Mouse (Mus musculus) liver, embryonic 16.5 days (tissue): ENCODE data around the gene Polr2f. TPM values are rescaled to one million over a fixed set of nuclear protein-coding genes. Genes with fewer than 3 reads are reported as not detected.

ENCODE experiments used
- ATAC-seq: fragments of 200-750 bp; cut with Nextera tagmentation; 2 replicates; pipeline ENCODE4 v1.8.0; 2017; ENCODE audit warnings: low read depth, mild to moderate bottlenecking, moderate number of reproducible peaks, moderate library complexity
- H3K27ac ChIP-seq: fragments of 300-500 bp; sonication (generic); 2 replicates; pipeline ENCODE4 v1.5.1; 2014; ENCODE audit warnings: mild to moderate bottlenecking, low read length
- H3K27me3 ChIP-seq: fragments of 300-500 bp; sonication (generic); 2 replicates; pipeline ENCODE4 v1.6.1; 2014; ENCODE audit warnings: low read depth, low read length, mixed read lengths; ENCODE audit not compliant: control insufficient read depth, insufficient read depth
- H3K36me3 ChIP-seq: fragments of 300-500 bp; sonication (generic); 2 replicates; pipeline ENCODE4 v1.6.1; 2014; ENCODE audit warnings: mild to moderate bottlenecking; ENCODE audit not compliant: control insufficient read depth, insufficient read depth
- H3K4me1 ChIP-seq: fragments of 300-500 bp; sonication (generic); 2 replicates; pipeline ENCODE4 v1.6.1; 2014; ENCODE audit warnings: low read depth, low read length, mixed read lengths; ENCODE audit not compliant: control insufficient read depth
- H3K4me2 ChIP-seq: fragments of 300-500 bp; sonication (generic); 2 replicates; pipeline ENCODE4 v1.6.1; 2014; ENCODE audit warnings: low read depth, low read length, mixed read lengths
- H3K4me3 ChIP-seq: fragments of 300-500 bp; sonication (generic); 2 replicates; pipeline ENCODE4 v1.5.1; 2014; ENCODE audit warnings: low read depth, mild to moderate bottlenecking, low read length
- H3K9ac ChIP-seq: fragments of 300-500 bp; sonication (generic); 2 replicates; pipeline ENCODE4 v1.6.1; 2014; ENCODE audit warnings: low read depth, low read length
- H3K9me3 ChIP-seq: fragments of 300-500 bp; sonication (generic); replicated peaks from 2 replicates; pipeline ENCODE4 v1.6.1; 2016; ENCODE audit warnings: low read length; ENCODE audit not compliant: control insufficient read depth
- WGBS: fragments of 180-500 bp; shearing (Covaris S2); extraction: QIAGEN DNeasy Blood & Tissue Kit; methylation state at CpG from one replicate; pipeline ENCODE4 v1.1.7; 2014; ENCODE audit not compliant: insufficient replicate concordance; 5-methylcytosine and 5-hydroxymethylcytosine counted together
- polyA plus RNA-seq: library from polyadenylated mRNA; unstranded; fragments of >200 nt; fragmentation: Nextera tagmentation; extraction: Ambion mirVana; gene quantifications from 2 replicates; pipeline ENCODE4 v1.2.1, GENCODE M21; 2015

Polr2f gene
- polyA plus RNA-seq = 120 and 121 TPM in 2 replicates

GRCm38 (mm10) chr15:79140866-79141565 is at the start of gene Polr2f, which contains the start of gene 1700088E04Rik:
Polr2f (plus strand) TSS chr15:79141009.
1700088E04Rik (minus strand) TSS chr15:79141253.
- Histone ChIP-seq H3K27me3 (no peaks in the 10 kb centered on the region), H3K9ac (peak within 1 kb of the TSS; percentile 73), H3K4me1 (peaks cover 15% of the 10 kb centered on the region), H3K4me3 (peak within 1 kb of the TSS; percentile 70), H3K36me3 (peaks cover 6% of the 10 kb centered on the region; the same call in 1 of the 2 replicates), H3K4me2 (peak within 1 kb of the TSS; percentile 88), H3K9me3 (no peaks in the 10 kb centered on the region), H3K27ac (peak within 1 kb of the TSS; percentile 31; the same call in 1 of the 2 replicates)
- WGBS = under 1% methylated on average over 57 of the region's 57 CpGs
- peak; percentile 93 for ATAC-seq

DNA sequence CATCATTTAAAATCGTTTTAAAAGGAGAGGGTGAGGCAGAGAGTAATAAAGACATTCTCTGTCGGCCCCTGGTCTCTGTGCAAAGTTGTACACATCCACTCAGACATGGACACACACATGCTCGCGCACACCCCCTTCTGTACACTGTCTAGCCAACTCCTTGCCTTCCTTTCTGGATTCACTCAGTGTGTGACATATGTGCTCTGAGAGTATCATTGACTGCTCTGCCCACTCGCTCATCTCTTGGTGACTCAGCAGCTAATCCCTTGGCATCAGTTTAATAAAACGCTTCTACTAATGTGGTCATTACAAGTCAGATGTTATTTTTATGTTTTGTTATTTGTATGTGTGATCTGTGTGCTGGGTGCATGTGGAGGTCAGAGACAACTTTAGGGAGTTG is 48.5 kb upstream of the Polr2f start:
- no peaks in the 10 kb centered on the region; the same call in 1 of the 2 replicates for H3K4me1 ChIP-seq
- H3K27me3 ChIP-seq = no peaks in the 10 kb centered on the region
- 82% methylated on average over 6 of the region's 6 CpGs for WGBS
- no peaks in the 10 kb centered on the region for H3K9me3 ChIP-seq
- no peak for ATAC-seq
- no peak overlapping the region for H3K4me3 ChIP-seq
- no peak overlapping the region for H3K4me2 ChIP-seq
- H3K9ac ChIP-seq = no peak overlapping the region
- H3K27ac ChIP-seq = no peak overlapping the region
- peaks cover 52% of the 10 kb centered on the region for H3K36me3 ChIP-seq

DNA sequence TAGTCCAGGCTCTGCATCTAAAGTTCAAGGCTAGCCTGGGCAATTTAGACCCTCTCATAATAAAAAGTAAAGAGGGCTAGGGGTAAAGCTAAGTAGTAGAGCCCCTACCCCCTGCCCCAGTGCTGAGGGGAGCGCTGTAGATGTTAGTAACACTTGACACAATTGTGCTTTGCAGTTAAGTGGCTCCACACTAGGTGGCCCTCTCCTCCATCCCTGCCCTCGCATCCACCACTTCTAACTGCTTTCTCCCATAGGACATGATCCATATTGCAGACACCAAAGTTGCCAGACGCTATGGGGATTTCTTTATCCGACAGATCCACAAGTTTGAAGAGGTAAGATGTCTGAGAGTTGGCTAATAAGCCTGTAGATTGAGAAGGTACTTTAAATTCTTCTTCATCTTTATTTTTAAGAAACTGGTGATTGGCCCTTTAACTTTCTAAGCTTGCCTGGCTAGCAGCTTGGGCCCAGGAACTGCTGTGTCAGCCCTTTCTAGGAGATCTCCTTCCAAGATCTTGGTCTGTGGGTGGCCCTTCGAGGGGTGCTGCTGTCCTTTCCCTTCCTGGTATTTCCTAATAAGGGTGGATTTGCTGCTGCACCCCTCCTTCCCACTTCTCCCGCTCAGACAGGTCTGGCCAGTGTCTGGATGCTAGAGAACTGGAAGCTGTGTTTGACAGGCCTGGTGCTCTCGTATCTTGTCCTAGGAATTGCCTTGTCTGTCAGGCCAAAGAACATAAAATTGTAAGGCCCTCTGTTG is 47.5 kb upstream of the Polr2f start:
- H3K27me3 ChIP-seq = no peaks in the 10 kb centered on the region
- H3K9ac ChIP-seq = no peak overlapping the region
- peaks cover 5% of the 10 kb centered on the region for H3K4me1 ChIP-seq
- H3K36me3 ChIP-seq = peaks cover 47% of the 10 kb centered on the region
- H3K9me3 ChIP-seq = no peaks in the 10 kb centered on the region
- no peak overlapping the region for H3K4me3 ChIP-seq
- no peak for ATAC-seq
- no peak overlapping the region for H3K27ac ChIP-seq
- WGBS = 67% methylated on average over 7 of the region's 7 CpGs
- H3K4me2 ChIP-seq = no peak overlapping the region

- no peak overlapping the region for H3K4me3 ChIP-seq
- H3K27me3 ChIP-seq = no peaks in the 10 kb centered on the region
- H3K36me3 ChIP-seq = peaks cover 32% of the 10 kb centered on the region
- H3K4me2 ChIP-seq = no peak overlapping the region
- no peak overlapping the region for H3K27ac ChIP-seq
- peaks cover 5% of the 10 kb centered on the region for H3K4me1 ChIP-seq
- no peak for ATAC-seq
- H3K9me3 ChIP-seq = no peaks in the 10 kb centered on the region
- 79% methylated on average over 5 of the region's 5 CpGs for WGBS
- no peak overlapping the region for H3K9ac ChIP-seq
Measured at GRCm38 (mm10) chr15:79095483-79095882, 45.3 kb upstream of the Polr2f start.

- ATAC-seq = no peak
- Histone ChIP-seq H3K9ac (no peak overlapping the region), H3K9me3 (no peaks in the 10 kb centered on the region), H3K27ac (no peak overlapping the region), H3K27me3 (no peaks in the 10 kb centered on the region), H3K36me3 (peaks cover 23% of the 10 kb centered on the region), H3K4me1 (peaks cover 5% of the 10 kb centered on the region), H3K4me2 (no peak overlapping the region), H3K4me3 (no peak overlapping the region)
- 75% methylated on average over 3 of the region's 3 CpGs for WGBS
Measured at GRCm38 (mm10) chr15:79096556-79096955, 44.3 kb upstream of the Polr2f start.

- no peak for ATAC-seq
Measured at GRCm38 (mm10) chr15:79097135-79097534, 43.7 kb upstream of the Polr2f start.

GRCm38 (mm10) chr15:79097611-79098025 is 43.2 kb upstream of the Polr2f start:
- Histone ChIP-seq H3K27ac (no peak overlapping the region), H3K4me2 (no peak overlapping the region), H3K4me1 (peaks cover 5% of the 10 kb centered on the region), H3K9me3 (no peaks in the 10 kb centered on the region), H3K27me3 (no peaks in the 10 kb centered on the region), H3K4me3 (no peak overlapping the region), H3K36me3 (peaks cover 19% of the 10 kb centered on the region), H3K9ac (no peak overlapping the region)
- WGBS = 36% methylated on average over 6 of the region's 6 CpGs
- ATAC-seq = peak; percentile 48; the same call in 1 of the 2 replicates

More at GRCm38 (mm10) chr15:79097135-79097534, 43.7 kb upstream of the Polr2f start:
- Histone ChIP-seq H3K27me3 (no peaks in the 10 kb centered on the region), H3K27ac (no peak overlapping the region), H3K9ac (no peak overlapping the region), H3K4me1 (peaks cover 5% of the 10 kb centered on the region), H3K4me2 (no peak overlapping the region), H3K36me3 (peaks cover 21% of the 10 kb centered on the region), H3K9me3 (no peaks in the 10 kb centered on the region), H3K4me3 (no peak overlapping the region)
- 43% methylated on average over 2 of the region's 2 CpGs for WGBS

DNA sequence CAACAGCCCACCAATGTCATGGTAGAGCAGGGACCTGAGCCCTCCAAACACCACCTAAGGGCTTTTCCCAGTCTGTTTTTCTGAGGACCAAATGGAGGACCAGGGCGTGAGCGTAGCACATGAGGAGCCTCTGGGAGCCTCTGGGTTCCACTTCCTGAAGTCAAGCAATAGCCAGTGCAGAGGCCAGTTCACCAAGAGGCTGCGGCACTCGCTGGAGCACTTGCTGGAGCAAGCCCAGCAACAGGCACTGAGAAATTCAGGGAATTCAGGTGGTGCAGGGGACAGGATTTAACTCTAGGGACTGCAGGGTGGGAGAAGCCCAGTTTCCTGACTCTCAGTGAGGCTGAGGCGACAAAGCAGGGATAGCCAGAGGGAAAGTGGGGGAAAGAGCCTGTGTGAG is 42.6 kb upstream of the Polr2f start:
- H3K4me3 ChIP-seq = no peak overlapping the region
- peaks cover 5% of the 10 kb centered on the region for H3K4me1 ChIP-seq
- WGBS = 68% methylated on average over 5 of the region's 5 CpGs
- no peak for ATAC-seq
- H3K27me3 ChIP-seq = no peaks in the 10 kb centered on the region
- no peak overlapping the region for H3K4me2 ChIP-seq
- H3K27ac ChIP-seq = no peak overlapping the region
- peaks cover 16% of the 10 kb centered on the region for H3K36me3 ChIP-seq
- no peaks in the 10 kb centered on the region for H3K9me3 ChIP-seq
- no peak overlapping the region for H3K9ac ChIP-seq

DNA sequence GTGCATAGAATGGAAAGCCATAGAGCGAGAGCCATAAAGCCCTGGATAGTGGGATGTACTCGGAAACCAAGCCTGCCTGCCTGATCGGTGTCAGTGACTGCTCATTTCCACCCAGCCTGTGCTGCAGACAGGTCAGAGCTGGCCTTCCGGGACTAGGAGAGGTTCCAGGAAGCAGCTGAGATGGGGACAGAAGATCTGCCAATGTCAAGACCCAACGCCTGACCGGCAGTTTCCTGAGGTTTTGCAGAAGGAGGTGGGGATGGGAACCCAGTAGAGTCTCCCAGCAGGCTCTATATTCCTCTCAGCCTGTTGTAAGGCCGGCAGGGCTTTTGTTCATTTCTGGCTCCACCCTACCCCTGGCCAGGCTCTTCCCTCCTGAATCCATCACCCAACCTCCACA is 41.9 kb upstream of the Polr2f start:
- 24% methylated on average over 7 of the region's 7 CpGs for WGBS
- Histone ChIP-seq H3K27me3 (no peaks in the 10 kb centered on the region), H3K27ac (no peak overlapping the region), H3K9ac (no peak overlapping the region), H3K4me3 (no peak overlapping the region), H3K4me2 (no peak overlapping the region), H3K36me3 (peaks cover 10% of the 10 kb centered on the region), H3K4me1 (peaks cover 5% of the 10 kb centered on the region), H3K9me3 (no peaks in the 10 kb centered on the region)
- peak; percentile 16; the same call in 1 of the 2 replicates for ATAC-seq
